Comparison of ENCODE assay signal across 18 mouse cellular contexts in genomic region chr3:65175819-65176218, GRCm38 (mm10).
"Had no signal": no experiment of that assay in that cellular context is flagged by ENCODE, and none has a peak within 500 bp of the region (broad histone marks: within the 10 kb centered on the region; RNA-seq: fewer than 3 reads in every experiment).

No protein-coding gene starts in this region.

- H3K9ac ChIP-seq: limb, embryonic 12.5 days; liver, embryonic 13.5 days; liver, postnatal 0 days; lung, embryonic 15.5 days; midbrain, embryonic 15.5 days; neural tube, embryonic 12.5 days; stomach, embryonic 15.5 days had no signal

- DNase-seq: kidney, adult 8-10 months; kidney, postnatal 36 days; liver; liver, embryonic 13.5 days; liver, postnatal 0 days; lung, postnatal 14 days; thymus, adult 2 months; thymus, postnatal 25 days had no signal

- H3K27ac ChIP-seq: kidney, postnatal 0 days; limb, embryonic 12.5 days; liver, embryonic 13.5 days; lung, embryonic 15.5 days; macrophage; midbrain, embryonic 15.5 days; neural tube, embryonic 12.5 days; stomach, embryonic 15.5 days had no signal

- H3K4me2 ChIP-seq: limb, embryonic 12.5 days; liver, embryonic 13.5 days; lung, embryonic 15.5 days; midbrain, embryonic 11.5 days; midbrain, embryonic 15.5 days; neural tube, embryonic 12.5 days; stomach, embryonic 15.5 days had no signal

- H3K36me3 ChIP-seq: limb, embryonic 12.5 days; liver, embryonic 13.5 days; lung, embryonic 15.5 days; midbrain, embryonic 15.5 days; neural tube, embryonic 12.5 days; stomach, embryonic 15.5 days had no signal

- H3K4me1 ChIP-seq: limb, embryonic 12.5 days; liver, embryonic 13.5 days; lung, embryonic 15.5 days; megakaryocyte, embryonic 14.5 days; midbrain, embryonic 15.5 days; neural tube, embryonic 12.5 days; stomach, embryonic 15.5 days had no signal

- H3K4me3 ChIP-seq: left cerebral cortex, adult 2 months; limb, embryonic 12.5 days; liver, embryonic 13.5 days; lung, embryonic 15.5 days; megakaryocyte, embryonic 14.5 days; midbrain, embryonic 15.5 days; neural tube, embryonic 12.5 days; stomach, embryonic 15.5 days had no signal

- ATAC-seq: liver, postnatal 0 days; midbrain, embryonic 15.5 days had no signal

- H3K9me3 ChIP-seq: limb, embryonic 12.5 days; liver, embryonic 13.5 days; lung, embryonic 15.5 days; midbrain, embryonic 15.5 days; neural tube, embryonic 12.5 days; stomach, embryonic 15.5 days had no signal

- H3K27me3 ChIP-seq: limb, embryonic 12.5 days; liver, embryonic 13.5 days; lung, embryonic 15.5 days; megakaryocyte, embryonic 14.5 days; midbrain, embryonic 15.5 days; neural tube, embryonic 12.5 days; stomach, embryonic 15.5 days had no signal
